Mouse (Mus musculus) thymus, postnatal 4 days (tissue): Measurements from ENCODE around the gene Tubgcp4.
A peak's percentile ranks its signal among the peaks of the same experiment; 100 is the strongest.
"Not testable (repeated sequence)": the region's sequence is repeated elsewhere in the genome, so short reads cannot be mapped to it uniquely, and the experiment has no call there.

Experiments
- DNase-seq: peaks from one replicate; pipeline ENCODE4 v3.0.0; 2021

Gene Tubgcp4

GRCm38 (mm10) chr2:121170481-121170971, at the start of gene Tubgcp4:
Gene Tubgcp4 (plus strand): TSS chr2:121170654.
- DNase-seq: peak; percentile 70

GRCm38 (mm10) chr2:121126302-121126701, 44.2 kb upstream of the Tubgcp4 start:
- not testable (repeated sequence) for DNase-seq

- DNase-seq: no peak
These were observed 42.9 kb upstream of the Tubgcp4 start for GRCm38 (mm10) chr2:121127536-121127935.

- no peak for DNase-seq
These were observed 41.4 kb upstream of the Tubgcp4 start for GRCm38 (mm10) chr2:121128865-121129620.

GRCm38 (mm10) chr2:121132822-121133221, 37.6 kb upstream of the Tubgcp4 start:
- no peak for DNase-seq

GRCm38 (mm10) chr2:121137371-121137770, 33.1 kb upstream of the Tubgcp4 start:
- peak; percentile 16 for DNase-seq

GRCm38 (mm10) chr2:121139266-121140017, 31.0 kb upstream of the Tubgcp4 start:
- no peak for DNase-seq

GRCm38 (mm10) chr2:121140018-121140882, 30.2 kb upstream of the Tubgcp4 start, which contains the start of the genes Adal and Lcmt2:
Gene Adal (plus strand): TSS chr2:121140428.
Gene Lcmt2 (minus strand): TSS chr2:121140653.
- DNase-seq: peak; percentile 92

- DNase-seq: no peak
These were observed 29.0 kb upstream of the Tubgcp4 start for GRCm38 (mm10) chr2:121141216-121142035.

- no peak for DNase-seq
These were observed 28.0 kb upstream of the Tubgcp4 start for GRCm38 (mm10) chr2:121142415-121142814.

- no peak for DNase-seq
These were observed 20.8 kb upstream of the Tubgcp4 start for GRCm38 (mm10) chr2:121149679-121150078.

- DNase-seq: no peak
These were observed 17.4 kb upstream of the Tubgcp4 start for GRCm38 (mm10) chr2:121153100-121153499.

GRCm38 (mm10) chr2:121169173-121169572, 1.3 kb upstream of the Tubgcp4 start:
- DNase-seq: no peak

GRCm38 (mm10) chr2:121169902-121170301, 552 bp upstream of the Tubgcp4 start:
- peak; percentile 39 for DNase-seq

GRCm38 (mm10) chr2:121170980-121171742, 707 bp downstream of the Tubgcp4 start, which contains the start of gene Zscan29:
Gene Zscan29 (minus strand): TSS chr2:121171125.
- DNase-seq: peak; percentile 95

- no peak for DNase-seq
These were observed 8.5 kb downstream of the Tubgcp4 start for GRCm38 (mm10) chr2:121178828-121179479.

- no peak for DNase-seq
These were observed 13.0 kb downstream of the Tubgcp4 start for GRCm38 (mm10) chr2:121183431-121183830.

GRCm38 (mm10) chr2:121184142-121184541, 13.7 kb downstream of the Tubgcp4 start:
- DNase-seq: no peak

- no peak for DNase-seq
These were observed 18.1 kb downstream of the Tubgcp4 start for GRCm38 (mm10) chr2:121188530-121188929.

GRCm38 (mm10) chr2:121195466-121195865, 25.0 kb downstream of the Tubgcp4 start:
- DNase-seq: no peak
